Mouse (Mus musculus) left cerebral cortex, postnatal 25 days (tissue): Measurements from ENCODE around the gene Fbxw7. TPM values are rescaled to one million over a fixed set of nuclear protein-coding genes. Genes with fewer than 3 reads are reported as not detected.

Source experiments
- DNase-seq, 2 experiments: peaks; one replicate each; pipeline ENCODE4 v3.0.0; 2022; ENCODE audit warnings: low spot score in 2 of 2, mixed read lengths in 1 of 2
- intact Hi-C: fragments of 180-260 bp; cut with DNase I; formaldehyde crosslinking; loops from one replicate; pipeline ENCODE4 v1.15.1; 2025
- total RNA-seq, 2 experiments: library from RNA; stranded (reverse); gene quantifications; 2 replicates each; pipeline ENCODE4 v1.2.3; 2021

The Fbxw7 gene
- total RNA-seq, 2 experiments from 2014 or later, result 265 to 269 TPM

DNA sequence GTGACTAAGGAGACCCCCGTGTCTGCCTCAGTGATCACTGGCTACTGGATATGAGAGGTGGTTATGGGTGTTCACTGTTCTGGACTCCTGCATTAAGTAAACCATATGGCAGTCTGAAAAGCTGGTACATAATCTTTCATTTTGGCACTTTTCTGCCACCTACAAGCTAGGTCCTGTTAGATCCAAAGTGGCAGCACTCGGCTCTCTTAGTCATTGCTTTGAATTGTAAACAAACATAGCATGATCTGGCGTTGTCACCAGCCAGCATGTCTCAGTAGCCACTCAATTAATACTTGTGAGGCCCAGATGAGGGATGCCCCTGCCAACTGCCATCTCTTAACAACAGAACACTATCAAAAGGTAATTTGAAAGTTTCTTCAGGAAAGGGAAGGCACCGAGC, 167.6 kb downstream of the Fbxw7 start:
- intact Hi-C loops, result loop anchor here (5.0 to 10.0 kb wide), 2 partner anchors 205 to 332 kb away; no protein-coding TSS in a partner anchor
- DNase-seq, result no peak

DNA sequence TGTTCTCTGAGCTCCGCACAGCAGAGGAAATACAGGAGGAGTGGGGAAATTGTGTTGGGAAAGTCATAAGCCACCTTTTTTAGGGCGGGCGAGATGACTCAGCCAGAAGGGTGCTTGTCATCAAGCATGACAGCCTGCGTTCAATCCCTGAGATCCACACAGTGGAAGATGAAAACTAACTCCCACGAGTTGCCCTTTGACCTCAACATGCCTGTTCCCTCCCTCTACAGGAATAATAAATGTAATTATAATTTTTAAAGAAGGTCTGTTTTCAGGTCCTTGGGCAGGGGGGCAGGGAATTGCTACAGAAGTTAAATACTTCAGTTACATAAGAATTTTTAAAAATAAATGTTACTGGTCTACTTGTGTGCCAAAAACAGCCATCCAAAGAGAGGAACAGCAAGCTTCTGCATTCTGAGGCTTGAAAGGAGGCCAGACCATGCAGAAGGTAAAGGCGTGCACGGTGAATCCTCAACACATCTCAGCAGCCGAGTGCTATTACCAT, 170.1 kb downstream of the Fbxw7 start:
- peak; percentile 78 to 95 for DNase-seq
- intact Hi-C loops, result loop anchor here (1.0 to 10.0 kb wide), 5 partner anchors 30 to 330 kb away; no protein-coding TSS in a partner anchor

GRCm38 (mm10) chr3:84988880-84989279, 173.8 kb downstream of the Fbxw7 start:
- DNase-seq, result no peak
- intact Hi-C loops, result loop anchor here (10.0 kb wide), 1 partner anchor 326 kb away; no protein-coding TSS in a partner anchor

DNA sequence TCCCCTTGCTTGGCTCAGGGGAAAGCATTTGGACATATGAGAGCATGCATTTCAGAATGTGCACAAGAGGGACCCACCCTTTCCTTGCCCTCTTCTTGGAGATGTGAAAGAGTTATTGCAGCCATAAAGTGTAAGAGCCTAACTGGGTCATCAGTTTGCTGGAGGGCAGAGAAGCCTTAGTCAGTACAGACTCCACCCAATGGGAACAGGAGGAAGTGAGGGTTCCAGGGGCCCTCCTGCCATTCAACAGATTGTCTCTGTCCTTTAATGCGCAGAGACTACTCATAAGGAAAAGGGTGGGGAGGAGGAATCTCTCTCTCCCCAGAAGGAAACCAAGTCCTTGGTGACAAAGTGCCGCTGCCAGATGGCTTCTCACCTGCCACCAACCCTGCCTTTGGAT, 190.2 kb downstream of the Fbxw7 start:
- no peak for DNase-seq
- intact Hi-C loops, result no loop called here

DNA sequence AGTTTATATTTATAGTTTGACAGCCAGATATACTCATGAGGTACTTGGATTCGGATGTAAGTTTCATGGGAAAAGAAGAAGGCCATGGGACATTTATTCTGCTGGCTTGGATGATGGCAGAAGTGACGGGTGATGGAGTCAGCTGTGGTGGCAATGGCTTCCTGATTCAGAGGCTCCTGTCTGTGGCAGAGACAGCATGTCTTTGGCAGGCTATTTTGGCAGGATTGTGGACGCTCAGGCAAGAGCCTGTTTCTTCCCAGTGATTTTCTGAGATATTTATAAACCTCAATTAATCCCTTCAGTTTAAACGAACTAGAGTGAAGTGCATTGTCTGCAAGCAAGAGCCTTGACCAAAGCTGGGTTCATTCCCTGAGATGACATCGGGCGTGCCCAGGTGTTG, 197.8 kb downstream of the Fbxw7 start:
- no peak for DNase-seq
- intact Hi-C loops, result no loop called here

DNA sequence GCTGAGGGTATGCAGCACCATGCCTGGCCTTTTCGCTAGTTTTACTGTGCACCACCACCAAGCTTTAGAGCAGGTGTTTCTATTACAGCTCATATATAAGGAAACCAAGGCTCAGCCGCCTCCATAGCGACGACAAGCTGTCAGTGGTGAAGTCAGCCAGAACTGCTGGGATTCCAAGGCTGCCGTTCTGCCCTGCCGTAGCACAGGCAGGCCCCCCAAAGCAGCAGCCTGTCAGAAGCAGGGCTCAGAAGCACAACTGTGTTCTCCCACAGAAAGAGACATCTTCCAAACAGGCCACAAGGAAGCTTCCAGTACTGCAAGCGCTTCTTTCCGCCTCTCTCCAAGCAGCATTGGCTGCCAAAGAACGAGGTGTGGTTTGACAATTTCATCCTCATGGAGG, 200.6 kb downstream of the Fbxw7 start:
- DNase-seq, result peak; percentile 76 to 93
- intact Hi-C loops, result loop anchor here (1.0 kb wide), 1 partner anchor 30 kb away; no protein-coding TSS in a partner anchor

DNA sequence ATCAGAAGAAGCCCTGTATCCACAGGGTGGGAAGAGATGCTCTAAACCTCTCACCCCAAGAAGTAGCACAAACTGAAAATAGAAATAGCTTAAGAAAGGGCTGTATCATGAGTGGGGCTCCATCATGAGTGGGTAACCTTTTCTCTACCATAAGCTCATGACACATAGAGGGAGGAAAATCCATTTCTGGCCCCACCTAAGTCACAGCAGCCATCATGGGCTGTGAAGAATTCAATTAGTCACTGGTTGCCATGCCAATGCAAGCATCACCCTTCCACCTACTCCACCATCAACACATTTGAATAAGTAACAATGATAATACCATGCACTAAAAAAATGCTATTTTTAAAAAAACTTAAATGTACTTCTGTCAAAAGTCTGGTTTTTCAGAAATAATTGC, 205.1 kb downstream of the Fbxw7 start:
- peak; percentile 63 to 94 for DNase-seq
- intact Hi-C loops, result loop anchor here (1.0 to 10.0 kb wide), 5 partner anchors 25 to 645 kb away; partner anchors contain the start of gene Gatb

GRCm38 (mm10) chr3:85021816-85022215, 206.7 kb downstream of the Fbxw7 start:
- DNase-seq, result peak in 1 of 2 experiments; percentile 57
- intact Hi-C loops, result loop anchor here (2.0 to 10.0 kb wide), 3 partner anchors 23 to 643 kb away; partner anchors contain the start of gene Gatb

- intact Hi-C loops, result loop anchor here (5.0 to 10.0 kb wide), 2 partner anchors 550 to 642 kb away; partner anchors contain the start of gene Gatb
- peak in 1 of 2 experiments; percentile 42 for DNase-seq
Observed at GRCm38 (mm10) chr3:85022800-85023199, 207.7 kb downstream of the Fbxw7 start.

DNA sequence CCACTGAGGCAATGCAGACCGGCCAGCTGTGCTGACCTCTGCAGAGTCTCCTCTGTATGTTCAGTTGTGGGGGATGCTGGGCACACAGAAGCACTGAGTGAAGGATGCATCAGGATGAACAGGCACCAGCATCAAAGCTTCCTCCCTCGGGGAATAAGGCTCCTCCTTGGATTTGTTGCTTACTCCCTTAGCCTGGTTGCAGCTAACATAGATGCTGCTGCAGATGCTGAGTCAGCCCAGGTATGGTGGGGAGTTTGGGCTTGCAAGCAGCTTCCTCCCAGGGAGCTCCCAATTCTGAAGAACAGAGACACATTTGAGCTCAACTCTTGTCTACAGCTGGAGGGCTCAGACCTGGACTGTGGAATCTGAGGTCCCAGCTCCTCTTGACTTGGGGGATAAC, 209.2 kb downstream of the Fbxw7 start:
- intact Hi-C loops, result loop anchor here (2.0 to 10.0 kb wide), 6 partner anchors 39 to 641 kb away; partner anchors contain the start of gene Gatb
- peak in 1 of 2 experiments; percentile 17 for DNase-seq

GRCm38 (mm10) chr3:85024817-85025705, 210.0 kb downstream of the Fbxw7 start:
- DNase-seq, result peak; percentile 73 to 93
- intact Hi-C loops, result loop anchor here (1.0 to 10.0 kb wide), 8 partner anchors 40 to 640 kb away; partner anchors contain the start of gene Gatb

Other genes starting within 250 kb of the Fbxw7 start
- gene Arfip1, start 232.6 kb upstream of the Fbxw7 start, total RNA-seq, result 10 to 100 TPM; 17.3 to 19.4 TPM
- under 1 TPM in 1 of 2 experiments, not detected in 1; 0.11 TPM for gene Tigd4, start 221.7 kb upstream of the Fbxw7 start, total RNA-seq
- gene Tmem154, start 149.1 kb upstream of the Fbxw7 start, total RNA-seq, result under 1 TPM; 0.69 to 0.71 TPM